Mouse (Mus musculus): Measurements from ENCODE around the gene Pax8.

Pax8 gene

DNA sequence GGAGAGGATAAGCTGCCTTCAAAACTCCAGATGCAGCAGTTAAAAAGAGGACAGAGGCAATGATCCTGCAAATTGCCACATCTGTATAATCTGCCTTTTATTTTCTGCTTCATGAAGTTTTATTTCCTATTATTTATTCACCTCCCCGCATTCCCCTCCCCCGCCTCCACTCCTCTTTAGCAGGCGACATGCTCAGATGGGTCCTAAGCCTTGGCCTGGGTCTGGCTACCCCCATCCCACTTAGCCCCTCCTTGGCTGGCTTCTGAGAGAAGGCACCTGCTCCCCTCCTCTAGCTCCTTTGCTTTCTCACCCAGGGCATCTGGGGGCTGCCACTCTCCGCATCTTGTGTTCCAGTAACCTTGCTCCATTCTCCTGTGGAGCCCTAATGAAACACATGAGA, 61.7 kb downstream of the Pax8 start:
- DNase-seq = peak in 1 of 2 experiments; percentile 39

DNA sequence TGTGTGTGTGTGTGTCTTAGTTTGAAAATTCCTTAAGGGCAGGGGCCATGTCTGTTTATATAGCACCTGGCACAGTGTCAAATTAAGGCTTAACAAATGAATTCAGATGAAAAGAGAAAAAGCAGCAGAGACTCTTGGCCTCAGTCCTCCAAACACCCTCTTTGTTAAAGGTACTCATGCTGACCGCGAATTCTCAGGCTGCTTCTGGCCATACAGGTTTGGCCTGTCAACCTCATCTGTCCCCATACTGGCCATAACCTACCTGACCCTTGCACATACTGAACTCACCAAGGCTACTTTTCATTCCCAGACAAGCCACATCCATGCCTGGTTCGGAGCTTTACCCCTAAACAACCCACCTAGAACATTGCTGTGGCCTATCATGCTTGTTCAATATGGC, 62.2 kb downstream of the Pax8 start:
- DNase-seq = no peak

DNA sequence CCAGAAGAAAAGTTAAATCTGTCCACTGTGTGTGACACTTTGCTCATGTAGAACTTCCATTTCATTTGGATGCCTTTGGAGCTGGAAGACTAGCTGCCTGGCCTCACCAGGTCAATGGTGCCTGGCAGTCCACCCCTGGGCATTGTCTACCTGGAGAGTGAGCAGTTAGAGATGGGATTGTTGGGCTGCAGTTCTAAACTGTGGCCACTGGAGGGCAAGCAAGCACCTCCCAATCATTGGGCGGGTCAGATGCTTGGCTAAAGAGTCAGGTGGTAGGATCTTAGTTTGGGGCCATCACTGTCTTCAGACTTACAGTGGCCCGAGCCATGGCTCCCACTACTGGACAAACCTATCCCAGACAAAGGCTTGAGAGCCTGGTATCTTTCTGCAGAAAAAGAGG, 66.2 kb downstream of the Pax8 start:
- peak; percentile 70 to 86 for DNase-seq

DNA sequence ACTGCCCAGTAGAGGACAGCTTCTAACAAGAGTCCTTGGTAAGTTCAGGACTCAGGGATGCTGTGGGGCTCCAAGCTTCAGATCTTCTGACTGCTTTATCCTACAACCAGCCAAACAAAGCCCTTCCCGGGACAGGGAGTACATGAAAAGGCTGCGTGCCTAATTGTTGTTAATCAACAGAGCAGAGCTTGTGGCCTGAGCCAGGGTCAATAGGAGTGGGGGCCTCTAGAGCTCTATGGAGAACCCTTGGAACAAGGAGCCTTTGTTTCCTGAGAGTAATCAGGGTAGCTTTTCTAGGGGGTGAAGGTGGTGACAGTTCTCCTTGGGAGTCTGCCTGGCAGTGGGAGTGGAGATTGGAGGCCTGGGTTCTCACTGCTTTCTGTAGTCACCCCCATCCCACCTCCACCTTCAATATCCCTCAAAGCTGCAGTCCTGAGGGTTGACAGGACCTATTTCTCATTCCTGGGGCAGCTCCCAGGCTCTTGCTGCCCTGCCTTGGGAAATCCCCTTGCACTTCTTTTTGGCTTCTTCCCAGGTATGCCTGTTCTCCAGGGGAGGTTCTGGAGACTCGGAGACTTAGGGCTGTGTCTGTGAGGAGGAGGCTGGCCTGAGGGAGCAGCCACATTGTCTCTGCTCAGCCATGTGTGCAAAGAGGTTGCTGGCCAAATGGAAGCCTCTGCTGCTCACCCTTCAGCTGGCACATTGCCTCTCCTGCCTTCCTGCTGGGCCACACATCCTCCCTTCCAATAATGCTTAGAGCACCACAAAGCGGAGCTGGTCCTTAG, 67.5 kb downstream of the Pax8 start:
- DNase-seq = peak; percentile 79 to 81

DNA sequence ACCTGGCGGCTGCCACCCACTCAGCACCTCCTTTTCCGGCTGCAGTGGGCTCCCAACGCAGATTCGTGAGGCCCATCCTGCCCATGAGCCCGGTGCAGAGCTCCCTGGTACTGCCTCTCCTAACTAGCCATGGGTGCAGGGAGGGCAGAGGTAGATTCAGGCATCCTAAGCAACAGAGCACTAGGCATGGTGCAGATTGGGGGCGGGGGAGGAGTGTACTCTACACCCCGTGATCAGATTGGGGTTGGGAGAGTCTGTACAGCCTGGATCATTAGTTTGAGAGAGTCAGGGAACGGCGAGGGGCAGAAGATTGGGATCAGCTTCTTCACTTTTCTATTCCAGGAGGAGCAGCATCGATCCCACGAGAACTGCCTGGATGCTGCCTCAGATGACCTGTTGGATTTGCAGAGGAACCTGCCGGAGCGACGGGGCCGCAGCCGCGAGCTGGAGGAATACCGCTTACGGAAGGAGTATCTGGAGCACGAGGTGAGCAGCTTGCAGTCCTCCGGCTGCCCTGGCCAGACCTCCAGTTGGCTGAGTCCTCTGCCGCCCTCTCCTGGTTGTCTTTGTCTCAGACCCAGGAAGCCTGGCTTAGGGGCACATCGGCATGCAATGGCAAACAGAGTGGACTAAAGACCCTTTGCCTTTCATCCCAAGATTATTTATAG, 69.9 kb downstream of the Pax8 start:
- peak; percentile 84 to 93 for DNase-seq

DNA sequence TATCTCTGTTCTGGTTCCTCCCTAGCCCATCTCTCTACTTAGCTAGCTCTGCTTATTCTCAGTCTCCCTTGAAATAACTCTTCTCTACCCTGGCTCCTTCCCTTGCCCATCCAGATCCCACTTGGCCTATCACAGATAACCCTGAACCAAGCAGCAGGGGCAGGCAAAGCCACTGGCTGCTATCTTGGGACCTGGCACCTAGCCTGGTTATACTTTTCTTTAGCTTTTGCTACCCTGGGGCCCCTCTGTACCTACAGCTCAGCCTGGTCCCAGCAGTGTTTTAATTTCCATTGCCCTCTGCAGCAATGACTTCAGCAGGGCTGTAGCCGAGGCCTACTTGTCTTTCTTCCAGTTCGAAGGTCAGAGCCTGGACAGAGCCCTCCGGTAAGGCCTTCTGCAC, 74.7 kb downstream of the Pax8 start:
- no peak for DNase-seq

DNA sequence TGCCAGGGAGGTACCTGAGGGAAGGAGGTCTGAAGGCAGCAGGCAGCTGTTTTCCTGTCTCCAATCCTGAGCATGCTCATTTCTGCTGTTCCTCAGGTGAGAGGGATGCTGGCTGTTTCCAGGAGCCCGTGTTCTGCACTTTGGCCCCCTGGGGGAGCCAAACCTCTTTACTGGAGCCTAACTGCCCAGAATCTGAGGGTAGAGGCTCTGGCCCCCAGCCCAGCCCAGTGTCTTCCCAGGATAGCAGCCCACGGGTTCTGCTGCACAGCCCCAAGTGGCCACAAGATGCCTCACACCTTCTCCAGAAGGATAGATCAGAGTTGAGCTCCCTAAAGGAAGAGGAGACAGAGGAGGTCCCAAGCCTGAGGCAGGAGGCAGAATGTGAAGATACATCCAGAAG, 78.3 kb downstream of the Pax8 start:
- no peak for DNase-seq

DNA sequence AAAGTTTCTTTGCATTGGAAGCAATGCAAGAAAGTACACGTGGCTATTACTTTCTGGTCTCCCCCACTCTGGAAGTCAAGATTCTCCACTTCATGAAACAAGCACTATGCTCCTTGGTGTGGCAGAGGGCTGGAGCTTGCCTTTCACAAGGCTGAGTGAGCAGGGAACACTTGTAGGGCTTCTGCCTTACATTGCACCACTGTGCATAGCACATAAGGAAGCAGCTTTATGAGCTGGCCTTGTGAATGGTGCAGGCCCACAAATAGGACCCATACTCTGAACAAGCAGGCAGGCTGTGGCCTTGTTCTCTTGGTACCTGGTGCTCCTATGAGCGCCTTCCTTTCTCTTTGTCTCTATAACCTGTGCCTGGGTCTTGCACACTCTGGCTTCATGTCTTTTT, 82.1 kb downstream of the Pax8 start:
- DNase-seq = no peak

DNA sequence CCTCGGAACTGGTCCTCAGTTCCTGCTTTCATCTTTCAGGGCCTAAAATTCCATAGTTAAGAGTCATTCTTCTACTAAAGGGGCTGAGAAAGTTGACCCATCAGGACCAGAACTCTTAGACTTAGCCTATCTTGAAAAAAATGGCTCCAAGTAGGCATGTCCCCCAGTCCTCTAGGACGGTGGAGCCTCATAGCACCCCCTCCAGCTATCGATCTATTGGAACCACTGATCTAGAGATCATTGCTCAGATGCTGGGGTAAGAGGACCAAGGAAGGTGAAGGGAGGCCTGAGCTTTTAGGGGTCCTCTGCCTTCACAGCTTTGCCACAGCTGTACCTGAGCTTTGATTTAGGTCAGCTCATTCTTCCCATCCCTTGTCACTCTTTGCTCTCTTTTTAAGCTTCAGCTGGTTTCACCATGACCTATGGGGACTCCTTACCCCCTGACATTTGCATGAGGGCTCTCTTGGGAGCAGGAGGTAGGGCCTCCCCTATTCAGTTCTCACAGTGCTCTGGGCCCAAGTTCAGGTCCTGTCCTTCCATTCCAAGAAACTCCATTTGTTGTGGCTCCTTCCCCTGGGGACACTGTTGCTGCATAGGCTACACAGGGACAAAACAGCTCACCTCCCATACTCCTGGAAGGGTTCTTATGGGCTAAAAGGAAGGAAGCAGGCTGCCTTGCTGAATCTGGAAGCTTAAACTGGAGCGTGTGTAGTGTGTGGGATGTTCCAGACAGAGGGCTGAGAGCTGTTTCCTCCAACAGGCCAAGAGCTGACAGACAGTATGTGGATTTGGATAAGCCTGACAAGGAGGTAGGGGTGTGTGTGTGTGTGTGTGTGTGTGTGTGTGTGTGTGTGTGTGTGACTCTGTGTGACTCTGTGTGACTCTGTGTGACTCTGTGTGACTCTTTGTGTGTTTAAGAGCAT, 87.8 kb downstream of the Pax8 start:
- DNase-seq = no peak

DNA sequence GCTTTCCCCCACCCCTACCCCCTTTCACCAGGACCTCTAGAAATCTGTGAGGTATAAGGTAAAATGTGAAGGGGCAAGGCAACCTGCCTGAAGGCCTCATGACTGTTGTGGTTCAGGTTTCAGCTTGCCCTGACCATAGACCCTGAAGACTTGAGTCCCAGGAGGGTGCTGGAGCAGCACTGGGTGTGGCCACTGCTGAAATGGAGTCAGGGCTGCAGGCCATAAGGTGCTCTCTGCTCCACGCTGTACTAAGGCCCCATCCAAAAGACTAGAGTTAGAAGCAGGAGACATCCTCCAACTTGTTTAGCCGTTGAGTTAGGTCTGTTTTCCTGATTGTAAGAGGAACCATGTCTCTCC, 88.5 kb downstream of the Pax8 start:
- no peak for DNase-seq

DNA sequence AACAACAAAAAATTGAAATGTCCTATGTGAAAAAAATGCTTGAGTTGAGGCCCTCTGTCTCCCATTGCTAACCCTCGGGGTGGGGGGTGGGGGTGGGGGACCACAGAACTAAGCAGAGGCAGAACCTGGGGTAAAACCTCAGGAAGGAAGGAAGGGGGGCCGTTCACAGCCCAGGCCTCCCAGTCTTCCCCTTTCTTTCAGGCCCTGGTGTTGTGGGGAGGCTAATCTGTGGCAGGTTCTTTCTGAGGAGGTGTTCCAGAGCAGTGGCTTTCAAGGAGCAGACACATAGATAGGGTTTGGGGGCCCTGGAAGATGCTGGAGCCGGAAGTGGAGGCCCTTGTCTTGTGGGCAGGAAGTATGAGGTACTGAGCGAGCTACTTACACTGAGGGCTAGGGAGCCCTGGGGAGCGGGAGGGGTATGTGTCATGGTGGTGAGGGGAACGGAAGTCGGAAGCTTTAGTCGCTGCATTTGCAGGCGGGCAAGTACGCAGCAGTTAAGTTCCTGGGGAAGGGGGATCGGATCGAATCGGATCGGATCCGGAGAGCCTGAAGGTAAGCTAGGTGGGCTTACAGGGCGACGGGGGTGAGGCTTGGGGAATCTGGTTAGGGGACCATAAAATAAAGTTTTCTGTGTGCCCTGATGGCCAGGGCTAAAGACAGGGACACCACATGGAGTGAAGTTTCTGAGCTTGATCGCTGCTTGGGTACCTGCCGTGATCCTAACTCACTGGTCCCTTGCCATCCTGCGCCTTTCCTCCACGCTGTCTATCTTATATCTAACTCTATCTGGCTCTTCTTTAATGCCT, 89.0 kb downstream of the Pax8 start:
- DNase-seq = no peak

DNA sequence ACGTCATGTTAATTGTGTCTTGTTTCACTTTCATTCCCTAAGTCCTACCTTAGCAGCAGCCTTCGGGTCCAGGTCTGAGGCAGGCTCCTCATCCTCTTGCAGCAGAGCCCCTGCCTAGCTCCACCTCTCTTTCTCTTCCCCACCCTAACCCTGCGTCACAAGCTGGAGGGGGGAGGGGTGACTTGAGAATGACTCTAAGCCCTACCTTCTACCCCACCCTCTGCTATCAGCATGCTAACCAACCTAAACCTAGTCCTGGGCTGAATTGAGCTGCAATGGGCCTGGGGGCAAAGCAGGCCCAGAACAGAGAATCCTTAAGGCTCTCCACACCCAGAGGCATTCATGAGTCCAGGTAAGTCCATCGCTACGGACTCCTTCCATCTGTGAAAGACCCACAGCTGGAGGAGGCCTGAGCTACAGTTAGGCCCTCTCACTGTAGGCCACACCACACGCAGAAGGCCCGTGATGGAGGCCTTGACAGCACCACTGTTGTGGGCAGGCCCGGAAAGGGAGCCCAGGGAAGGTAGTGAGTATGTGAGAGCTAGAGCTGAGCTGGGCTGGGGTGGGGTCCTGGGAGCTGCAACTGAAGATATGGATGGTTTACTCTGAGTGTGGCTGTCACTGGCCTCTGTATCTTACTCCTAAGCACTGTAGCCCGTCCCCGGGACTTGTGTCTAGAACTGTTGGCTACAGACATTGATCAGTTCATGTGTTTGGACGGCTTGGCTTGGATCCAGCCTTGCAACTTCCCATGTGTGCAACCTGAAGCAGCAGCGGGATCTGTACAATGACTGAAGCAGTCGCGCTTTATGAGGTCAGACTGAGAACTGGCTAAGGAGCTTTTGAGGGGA, 90.1 kb downstream of the Pax8 start:
- no peak for DNase-seq

DNA sequence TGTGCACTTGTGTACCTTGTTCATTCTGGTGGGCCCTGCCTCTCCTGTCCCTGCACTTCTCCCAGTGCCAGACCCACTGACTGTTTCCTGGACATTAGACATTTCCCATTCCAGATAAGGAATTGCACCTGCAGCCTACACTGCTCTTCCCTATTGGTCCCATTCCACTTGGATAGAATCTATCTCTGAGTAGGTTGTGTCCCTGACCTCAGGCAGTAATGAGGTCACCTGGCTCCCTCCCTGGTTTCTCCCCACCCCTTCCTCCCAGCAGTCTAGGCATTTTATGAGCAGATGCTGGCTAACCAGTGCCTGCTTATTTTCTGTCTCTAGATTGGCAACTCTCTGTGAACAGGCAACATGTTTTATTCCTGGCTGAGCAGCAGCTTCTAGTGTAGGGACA, 91.0 kb downstream of the Pax8 start:
- DNase-seq = no peak

DNA sequence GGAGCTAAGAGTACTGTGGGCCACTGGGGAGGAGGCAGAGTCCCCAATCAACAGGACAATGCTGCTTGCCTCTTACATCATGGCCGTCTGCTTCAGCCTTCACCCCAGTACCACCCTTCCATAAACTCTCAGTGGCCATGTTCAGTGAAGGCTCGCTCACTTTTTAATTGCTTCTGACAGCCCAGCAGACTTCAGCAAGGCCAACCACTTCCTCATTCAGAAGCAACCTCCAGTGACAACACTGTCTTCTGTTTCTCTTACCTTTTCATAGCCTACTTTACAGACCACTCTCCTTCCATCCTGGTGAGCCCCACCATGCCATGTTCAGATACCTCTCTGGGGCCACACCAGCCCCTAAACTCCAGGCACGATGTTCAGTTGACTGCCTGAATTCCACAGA, 91.8 kb downstream of the Pax8 start:
- DNase-seq = no peak

DNA sequence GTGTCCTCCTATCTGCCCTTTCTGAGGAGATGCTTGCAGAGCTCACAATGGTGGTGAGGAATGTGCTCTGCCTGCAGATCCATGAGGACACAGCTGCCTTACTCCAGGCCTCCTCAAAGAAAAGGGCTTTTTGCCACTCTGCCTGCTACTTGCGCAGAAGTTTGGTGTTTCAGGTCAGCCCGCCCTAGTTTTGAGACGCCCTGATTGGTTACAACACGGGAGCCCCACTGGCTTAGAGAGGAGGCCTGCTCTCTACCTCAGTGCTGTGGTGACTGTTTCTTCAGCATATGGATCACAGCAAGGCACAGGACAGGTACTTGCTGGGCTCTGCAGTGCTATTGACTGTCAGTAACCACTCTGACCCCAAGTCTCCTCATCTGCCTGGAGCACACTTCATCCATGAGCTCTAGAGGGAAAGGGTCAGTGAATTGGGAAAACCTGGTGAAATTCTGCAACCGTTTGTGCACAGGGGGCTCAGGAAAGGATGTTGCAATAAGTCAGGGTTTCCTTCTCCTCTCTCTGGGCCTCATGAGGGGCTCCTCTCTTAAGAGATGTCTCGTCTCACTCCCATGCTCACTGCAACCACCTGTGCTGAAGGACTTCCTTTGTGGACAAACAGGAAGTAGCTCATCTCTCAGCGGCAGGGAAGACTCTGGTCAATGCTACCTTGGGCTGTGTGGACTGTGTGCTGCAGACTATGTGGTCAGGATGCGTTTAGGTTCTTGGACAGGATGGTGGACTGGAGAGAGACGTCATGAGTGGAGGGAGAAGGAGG, 92.8 kb downstream of the Pax8 start:
- no peak for DNase-seq

DNA sequence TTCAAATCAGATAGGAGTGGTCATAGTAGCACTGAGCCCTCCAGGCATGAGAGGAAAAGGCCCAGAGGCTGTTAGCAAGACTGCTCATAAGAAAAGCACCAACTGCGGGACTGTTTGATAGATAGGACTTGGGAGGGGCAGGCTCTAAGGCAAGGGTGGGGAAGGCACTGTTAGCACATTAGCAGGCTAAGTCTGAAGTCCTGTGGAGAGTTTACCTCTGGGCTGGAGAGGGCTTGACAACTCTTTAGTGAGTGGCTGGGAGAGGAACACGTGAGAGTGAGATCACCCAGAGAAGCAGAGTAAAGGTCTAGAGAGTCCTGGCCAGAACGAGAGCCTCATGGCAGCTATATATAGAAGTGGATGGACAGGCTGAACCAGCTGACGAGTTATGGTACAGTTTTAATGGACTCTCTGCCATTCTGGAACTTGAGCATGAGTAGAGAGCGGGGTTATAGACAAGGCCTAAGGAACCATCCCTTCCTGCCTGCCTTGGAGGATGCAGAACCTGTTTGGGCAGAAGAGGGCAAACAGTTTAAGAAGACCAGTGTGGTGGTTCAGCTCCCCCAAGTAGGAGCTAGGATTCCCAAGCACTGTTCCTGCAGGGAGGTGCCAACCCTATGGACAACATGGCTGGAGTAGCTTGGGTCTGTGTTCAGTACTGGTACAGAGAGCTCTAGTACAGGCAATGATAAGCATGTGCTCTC, 96.5 kb downstream of the Pax8 start:
- no peak for DNase-seq
